Comparison of ENCODE assay signal across 8 mouse cellular contexts in the genomic region with DNA sequence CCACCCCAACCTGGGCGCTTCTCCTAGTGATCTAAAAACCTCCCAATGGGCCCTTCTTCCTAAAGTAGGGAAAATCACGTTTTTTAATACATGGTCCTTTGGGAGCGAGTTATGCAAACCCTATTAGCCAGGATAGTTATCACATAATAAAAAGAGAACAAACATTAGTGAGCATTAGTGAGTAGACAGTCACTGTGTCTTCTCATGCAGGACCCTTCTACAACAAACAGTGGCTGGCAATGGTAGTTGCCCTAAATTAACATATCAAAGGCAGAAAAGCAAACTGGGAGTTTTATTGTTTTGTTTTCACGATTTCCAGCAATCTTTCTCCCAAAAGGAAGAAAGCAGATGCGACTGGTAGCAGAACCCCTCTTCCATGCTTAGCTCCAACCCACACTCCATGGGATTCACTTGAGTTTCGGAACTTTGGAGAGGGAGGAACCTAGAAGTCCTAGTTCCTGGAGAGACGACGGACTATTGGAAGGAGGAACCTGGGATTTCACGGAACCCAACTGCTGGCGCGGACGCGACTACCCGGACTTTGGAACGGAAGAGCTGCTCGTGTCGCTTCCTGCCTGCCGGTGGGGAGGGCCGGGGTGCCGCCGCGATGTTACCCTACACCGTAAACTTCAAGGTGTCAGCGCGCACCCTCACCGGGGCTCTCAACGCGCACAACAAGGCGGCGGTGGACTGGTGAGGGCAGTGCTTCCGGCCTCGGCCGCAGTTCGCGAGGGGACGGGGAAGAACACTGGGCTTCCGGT. TPM values are rescaled to one million over a fixed set of nuclear protein-coding genes. Genes with fewer than 3 reads are reported as not detected.
DNase-seq lines count a peak whose midpoint lies in the region; ATAC-seq lines count a peak whose summit lies in the region.

A gene (plus strand): TSS at position 493 of the 761 bp plus-strand sequence.

- peak; percentile 86 to 96 for DNase-seq in adrenal gland, adult (ENCODE audit: inconsistent age in 2 of 2, low spot score in 1 of 2)
- DNase-seq in embryo, embryonic 10.5 days (ENCODE audit: low spot score) = peak; percentile 89
- peak; percentile 82 for DNase-seq in gastrocnemius, postnatal 14 days
- DNase-seq in left cerebral cortex, postnatal 10 days (ENCODE audit: extremely low spot score in 1 of 2, low spot score in 2 of 2) = peak; percentile 79 to 85
- DNase-seq in right cerebral cortex, postnatal 25 days = peak; percentile 83
- peak; percentile 74 to 81 for DNase-seq in urinary bladder, postnatal 4 days (ENCODE audit: low spot score in 2 of 2)

- peak; percentile 88 for ATAC-seq in inflammation-experienced regulatory T-cells, adult 6 months
- ATAC-seq in megakaryocyte-erythroid progenitor cell, adult 5-6 weeks (replicated peaks; ENCODE audit: low FRiP score, low TSS enrichment, poor library complexity, severe bottlenecking) = peak; percentile 95

- intact Hi-C loops in gastrocnemius, postnatal 14 days (cut with DNase I; ENCODE audit: low total_unique reads) = no loop called here
- intact Hi-C loops in left cerebral cortex, postnatal 10 days (cut with DNase I) = no loop called here

RNA-seq across cellular contexts. Expression of the gene that starts here (rescaled TPM):
- total RNA-seq in gastrocnemius, postnatal 14 days (2021) = 10 to 100 TPM; 14.3 to 15.4 TPM
- polyA plus RNA-seq in inflammation-experienced regulatory T-cells, adult 6 months (2017; shearing (Covaris generic)) = 10 to 100 TPM; 19.2 to 29.0 (median 22.5) TPM
- 10 to 100 TPM; 42.8 to 46.0 TPM for total RNA-seq in left cerebral cortex, postnatal 10 days (2021)
- 28.5 and 32.7 TPM in 2 replicates for total RNA-seq in megakaryocyte-erythroid progenitor cell, adult 5-6 weeks (2014; fragmentation: Nextera tagmentation)
- 24.9 and 26.0 TPM in 2 replicates for total RNA-seq in megakaryocyte-erythroid progenitor cell, adult 5-6 weeks (2017)

Comparison
In these comparisons a context has a peak if more than half of its experiments do, and no peak if none do; other contexts are left out.
1. Peak in every context shown above with its lines: DNase-seq and ATAC-seq.